Mouse (Mus musculus) heart, adult 2 months (tissue): Measurements from ENCODE around the gene Olfr460. TPM values are rescaled to one million over a fixed set of nuclear protein-coding genes. Genes with fewer than 3 reads are reported as not detected.

ENCODE experiments used
- DNase-seq, 2 experiments: peaks; one replicate each; pipeline ENCODE4 v3.0.0; 2021
- H3K27ac ChIP-seq: fragments of 200-600 bp; 2 replicates; pipeline ENCODE4 v1.8.1; 2022
- H3K27me3 ChIP-seq: fragments of 200-500 bp; 2 replicates; pipeline ENCODE4 v1.6.1; 2012; ENCODE audit warnings: mild to moderate bottlenecking, low read length, inconsistent platforms, mixed read lengths; ENCODE audit not compliant: control insufficient read depth, insufficient read depth
- H3K36me3 ChIP-seq: fragments of 200-500 bp; 2 replicates; pipeline ENCODE4 v1.6.1; 2012; ENCODE audit warnings: low read length, inconsistent platforms; ENCODE audit not compliant: control insufficient read depth, insufficient read depth
- H3K4me1 ChIP-seq: fragments of 200-500 bp; 2 replicates; pipeline ENCODE4 v1.6.1; 2011; ENCODE audit warnings: low read length; ENCODE audit not compliant: control insufficient read depth, insufficient read depth
- H3K4me3 ChIP-seq: fragments of 200-600 bp; 2 replicates; pipeline ENCODE4 v1.8.1; 2022
- H3K79me2 ChIP-seq: fragments of 200-500 bp; replicated peaks from 2 replicates; pipeline ENCODE4 v1.6.1; 2012; ENCODE audit warnings: mild to moderate bottlenecking, inconsistent platforms, low read length, moderate library complexity, mixed read lengths; ENCODE audit not compliant: control insufficient read depth, insufficient read depth
- H3K9ac ChIP-seq: fragments of 200-500 bp; 2 replicates; pipeline ENCODE4 v1.6.1; 2012; ENCODE audit warnings: low read depth, mild to moderate bottlenecking, control low read depth, inconsistent platforms, low read length, mixed read lengths
- CTCF ChIP-seq: fragments of 200-600 bp; IDR thresholded peaks from 2 replicates; pipeline ENCODE4 v1.8.1; 2022; ENCODE audit warnings: antibody characterized with exemption, mild to moderate bottlenecking, moderate library complexity
- EP300 ChIP-seq: fragments of 200-500 bp; IDR thresholded peaks from 2 replicates; pipeline ENCODE4 v1.6.1; 2011; ENCODE audit warnings: low read depth, low read length, control low read depth; ENCODE audit not compliant: insufficient read depth
- POLR2A ChIP-seq: fragments of 200-500 bp; IDR thresholded peaks from 2 replicates; pipeline ENCODE4 v1.6.1; 2011; ENCODE audit warnings: mild to moderate bottlenecking, low read depth, low read length, control low read depth; ENCODE audit not compliant: insufficient read depth
- WGBS: fragments of 180-500 bp; shearing (Covaris S2); methylation state at CpG from one replicate; pipeline ENCODE4 v1.1.7; 2018; 5-methylcytosine and 5-hydroxymethylcytosine counted together
- intact Hi-C: fragments of 180-260 bp; cut with DNase I; formaldehyde crosslinking; loops from one replicate; pipeline ENCODE4 v1.15.1; 2025
- polyA plus RNA-seq: library from polyadenylated mRNA; depleted of rRNA; stranded (reverse); fragments of >200 nt; gene quantifications from 2 replicates; pipeline ENCODE4 v1.2.3, GENCODE M21; 2012; rRNA removed
- total RNA-seq, 2 experiments: library from RNA; stranded (reverse); gene quantifications; 2 replicates each; pipeline ENCODE4 v1.2.3; 2021

Gene Olfr460
- total and polyA plus RNA-seq, 3 experiments = not detected

GRCm38 (mm10) chr6:40613260-40613852 is 44.1 kb downstream of the Olfr460 start, which contains the start of gene Tas2r138:
Tas2r138 (minus strand) TSS chr6:40613310.
- intact Hi-C loops = no loop called here

GRCm38 (mm10) chr6:40617965-40618364 is 48.7 kb downstream of the Olfr460 start:
- 4% methylated on average over 2 of the region's 2 CpGs for WGBS
- Histone ChIP-seq H3K4me3 (no peak overlapping the region), H3K27me3 (no peaks in the 10 kb centered on the region), H3K4me1 (no peaks in the 10 kb centered on the region), H3K9ac (no peak overlapping the region), H3K27ac (no peak overlapping the region), H3K36me3 (no peaks in the 10 kb centered on the region), H3K79me2 (no peaks in the 10 kb centered on the region)
- TF ChIP-seq CTCF (peak; percentile 89), EP300 (no peak)
- DNase-seq = peak; percentile 30 to 54
- intact Hi-C loops = loop anchor here (1.0 kb wide), 1 partner anchor 71 kb away; no protein-coding TSS in a partner anchor

More at GRCm38 (mm10) chr6:40613260-40613852, 44.1 kb downstream of the Olfr460 start, which contains the start of gene Tas2r138:
- H3K36me3 ChIP-seq = no peaks in the 10 kb centered on the region
- no peak within 1 kb of the TSS for H3K4me3 ChIP-seq
- H3K79me2 ChIP-seq = no peaks in the 10 kb centered on the region
- TF ChIP-seq EP300 (no peak), CTCF (no peak), POLR2A (no peak)
- H3K27ac ChIP-seq = no peak within 1 kb of the TSS
- H3K4me1 ChIP-seq = no peaks in the 10 kb centered on the region
- H3K9ac ChIP-seq = no peak within 1 kb of the TSS
- WGBS = 81% methylated on average over 4 of the region's 4 CpGs
- H3K27me3 ChIP-seq = no peaks in the 10 kb centered on the region
- DNase-seq = no peak

Other genes starting within 250 kb of the Olfr460 start
- 10 to 100 TPM; 16.6 to 17.5 TPM for gene Agk, start 244.3 kb upstream of the Olfr460 start, total RNA-seq
- gene Agk, start 244.3 kb upstream of the Olfr460 start, polyA plus RNA-seq = 10.7 and 17.4 TPM in 2 replicates
- 1 to 10 TPM; 2.5 to 4.5 TPM for gene E330009J07Rik, start 133.4 kb upstream of the Olfr460 start, total RNA-seq
- 1.7 and 3.5 TPM in 2 replicates for gene E330009J07Rik, start 133.4 kb upstream of the Olfr460 start, polyA plus RNA-seq
- not detected for gene Wee2, start 130.4 kb upstream of the Olfr460 start, total RNA-seq
- not detected in 2 replicates for gene Wee2, start 130.4 kb upstream of the Olfr460 start, polyA plus RNA-seq
- 10 to 100 TPM; 32.0 to 36.5 TPM for gene Ssbp1, start 98.1 kb upstream of the Olfr460 start, total RNA-seq
- gene Ssbp1, start 98.1 kb upstream of the Olfr460 start, polyA plus RNA-seq = 12.7 and 18.3 TPM in 2 replicates
- not detected for gene Tas2r137, start 78.3 kb upstream of the Olfr460 start, total RNA-seq
- gene Tas2r137, start 78.3 kb upstream of the Olfr460 start, polyA plus RNA-seq = 0.15 TPM in 1 of 2 replicates, not detected in the other
- gene Tas2r108, start 76.0 kb upstream of the Olfr460 start, total RNA-seq = not detected
- gene Tas2r108, start 76.0 kb upstream of the Olfr460 start, polyA plus RNA-seq = not detected in 2 replicates
- gene Prss37, start 50.0 kb upstream of the Olfr460 start, total RNA-seq = not detected
- gene Prss37, start 50.0 kb upstream of the Olfr460 start, polyA plus RNA-seq = 0.10 TPM in 1 of 2 replicates, not detected in the other
- gene Olfr461, start 14.4 kb upstream of the Olfr460 start, total RNA-seq = not detected
- gene Olfr461, start 14.4 kb upstream of the Olfr460 start, polyA plus RNA-seq = not detected in 2 replicates
- 1 to 10 TPM in 1 of 2 experiments, under 1 TPM in 1; 0.68 to 1.9 TPM for gene Clec5a, start 16.3 kb downstream of the Olfr460 start, total RNA-seq
- gene Clec5a, start 16.3 kb downstream of the Olfr460 start, polyA plus RNA-seq = 0.47 and 1.0 TPM in 2 replicates
- gene Tas2r138, start 43.8 kb downstream of the Olfr460 start, total RNA-seq = not detected
- not detected in 2 replicates for gene Tas2r138, start 43.8 kb downstream of the Olfr460 start, polyA plus RNA-seq
- under 1 TPM in 1 of 2 experiments, not detected in 1; 0.20 TPM for gene Mgam, start 59.3 kb downstream of the Olfr460 start, total RNA-seq
- 0.08 and 0.41 TPM in 2 replicates for gene Mgam, start 59.3 kb downstream of the Olfr460 start, polyA plus RNA-seq